Mouse (Mus musculus): Measurements from ENCODE around the gene Grhl1.

DNA sequence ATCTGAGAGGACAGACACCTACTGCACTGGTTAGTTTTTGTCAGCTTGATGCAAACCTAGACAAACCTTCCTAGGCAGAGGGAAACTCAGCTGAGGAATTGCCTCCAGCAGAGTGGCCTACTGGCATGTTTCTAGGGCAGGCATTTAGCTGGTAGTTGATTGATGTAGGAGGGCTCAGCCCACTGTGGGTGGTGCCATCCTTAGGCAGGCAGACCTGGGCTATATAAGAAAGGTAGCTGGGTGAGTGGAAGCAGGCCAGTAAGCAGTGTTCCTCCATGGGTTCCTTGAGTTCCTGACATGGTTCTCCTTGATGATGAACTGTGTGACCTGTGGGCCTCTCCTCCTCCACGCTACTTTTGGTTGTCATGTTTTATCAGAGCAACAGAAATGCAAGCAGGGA, 8.4 kb downstream of the Grhl1 start:
- TF ChIP-seq CTCF (IDR thresholded peaks at IDR 0.05; ENCODE audit: insufficient read depth, low read depth, low read length) (no peak), POLR2A (IDR thresholded peaks at IDR 0.05; ENCODE audit: insufficient read depth, low read depth, low read length) (no peak)

All from olfactory bulb, adult 2 months (tissue).